Mouse (Mus musculus) C2C12 (cell line): ENCODE data around the gene Yju2. TPM values are rescaled to one million over a fixed set of nuclear protein-coding genes. Genes with fewer than 3 reads are reported as not detected.

Experiments
- H3K27me3 ChIP-seq: one replicate; pipeline ENCODE4 v1.6.1; 2011; ENCODE audit not compliant: control insufficient read depth, insufficient read depth, insufficient read length
- H3K36me3 ChIP-seq: one replicate; pipeline ENCODE4 v1.6.1; 2011; ENCODE audit not compliant: control insufficient read depth, insufficient read depth
- H3K4me3 ChIP-seq: one replicate; pipeline ENCODE4 v1.5.1; 2011; ENCODE audit warnings: mild to moderate bottlenecking, control low read depth; ENCODE audit not compliant: poor library complexity, insufficient read depth, severe bottlenecking
- H3K79me2 ChIP-seq: one replicate; pipeline ENCODE4 v1.6.1; 2011; ENCODE audit not compliant: control insufficient read depth, insufficient read depth
- H3K79me3 ChIP-seq: one replicate; pipeline ENCODE4 v1.6.1; 2011; ENCODE audit warnings: low read depth, control low read depth
- H3ac ChIP-seq: one replicate; pipeline ENCODE3; 2011; ENCODE audit warnings: low read depth; ENCODE audit not compliant: control insufficient read depth, insufficient read length
- CEBPB ChIP-seq: IDR thresholded peaks from one replicate; pipeline ENCODE4 v1.6.1; 2011; ENCODE audit warnings: low read depth, mild to moderate bottlenecking, control low read depth, moderate library complexity
- CTCF ChIP-seq: IDR thresholded peaks from one replicate; pipeline ENCODE4 v1.5.1; 2011; ENCODE audit not compliant: control insufficient read depth, insufficient read depth, insufficient read length
- FOSL1 ChIP-seq: IDR thresholded peaks from one replicate; pipeline ENCODE4 v1.8.0; 2011; ENCODE audit warnings: mild to moderate bottlenecking, low read length; ENCODE audit not compliant: poor library complexity, insufficient read depth, severe bottlenecking
- MAX ChIP-seq: IDR thresholded peaks from one replicate; pipeline ENCODE4 v1.6.1; 2011; ENCODE audit warnings: mild to moderate bottlenecking, control low read depth
- MYOD1 ChIP-seq: IDR thresholded peaks from one replicate; pipeline ENCODE4 v1.6.1; 2011; ENCODE audit warnings: low read depth; ENCODE audit not compliant: control insufficient read depth, insufficient read length
- MYOG ChIP-seq: IDR thresholded peaks from one replicate; pipeline ENCODE4 v1.6.1; 2011; ENCODE audit not compliant: control insufficient read depth, insufficient read length; ENCODE audit errors: extremely low read depth
- USF1 ChIP-seq: IDR thresholded peaks from one replicate; pipeline ENCODE4 v1.6.1; 2011; ENCODE audit warnings: low read depth, mild to moderate bottlenecking, control low read depth, moderate library complexity
- polyA plus RNA-seq: library from polyadenylated mRNA; unstranded; fragments of >200 nt; fragmentation: generic; extraction: Trizol; gene quantifications from one replicate; pipeline ENCODE4 v1.2.1, GENCODE M21; 2012; ENCODE audit warnings: missing spikeins

The Yju2 gene
- polyA plus RNA-seq, 1 experiment, result 15.1 TPM

DNA sequence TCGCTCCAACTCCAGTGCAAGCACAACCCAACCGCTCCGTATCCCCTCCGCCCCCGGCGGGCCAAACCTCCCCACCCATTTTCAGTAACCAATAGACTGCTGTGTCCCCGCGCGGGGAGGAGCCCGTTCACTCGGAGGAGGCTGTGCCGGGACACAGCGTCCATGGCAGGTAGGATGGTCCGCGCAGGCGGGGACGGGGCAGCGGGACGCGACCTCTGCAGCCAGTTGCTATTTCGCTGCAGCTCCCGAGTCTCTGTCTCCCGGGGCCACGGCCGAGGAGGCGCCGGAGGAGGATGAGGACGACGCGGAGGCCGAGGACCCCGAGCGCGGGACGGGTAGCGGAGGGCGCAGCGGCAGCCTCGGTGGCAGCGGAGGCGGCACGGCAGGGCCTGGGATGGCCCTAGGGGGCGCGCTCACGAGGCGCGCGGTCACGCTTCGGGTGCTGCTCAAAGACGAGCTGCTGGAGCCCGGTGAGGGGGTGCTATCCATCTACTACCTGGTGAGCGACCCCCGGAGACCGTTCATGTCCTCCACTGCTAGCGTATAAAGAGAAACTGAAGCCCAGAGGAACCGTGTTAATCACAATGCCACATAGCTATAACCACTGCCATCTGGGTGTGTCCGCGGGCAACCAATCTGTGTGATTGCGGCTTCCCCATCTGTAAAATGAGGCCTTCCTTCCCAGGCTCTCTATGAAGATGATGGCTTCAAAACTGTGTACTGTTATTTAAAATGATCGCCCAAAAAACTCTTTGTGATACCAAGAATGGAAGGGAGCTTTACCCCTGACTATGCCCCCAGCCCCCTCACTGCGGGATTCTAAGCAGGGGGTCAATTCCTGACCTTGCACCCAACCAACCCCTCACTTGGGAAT, 50.4 kb downstream of the Yju2 start:
- TF ChIP-seq MYOD1 (no peak), MAX (no peak), FOSL1 (no peak), MYOG (no peak), CTCF (peak; percentile 93)
- Histone ChIP-seq H3K27me3 (peaks cover 3% of the 10 kb centered on the region), H3K79me2 (peaks cover 19% of the 10 kb centered on the region), H3ac (peak overlapping the region; percentile 94), H3K4me3 (peak overlapping the region; percentile 69), H3K36me3 (peaks cover 11% of the 10 kb centered on the region), H3K79me3 (no peaks in the 10 kb centered on the region)

DNA sequence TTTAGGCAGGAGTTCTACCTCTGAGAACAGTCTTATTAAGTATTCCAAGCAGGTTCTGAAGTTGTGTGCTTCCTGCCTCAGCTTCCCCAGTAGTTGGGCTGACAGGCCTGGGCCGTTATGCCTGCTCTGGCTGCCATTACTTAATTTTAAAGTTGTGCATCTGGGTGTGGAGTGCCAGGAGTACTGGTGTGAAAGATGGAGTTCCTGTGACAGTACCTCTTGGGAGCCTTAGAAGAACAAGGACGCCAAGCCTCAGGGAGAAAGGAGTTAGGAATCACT, 51.0 kb downstream of the Yju2 start:
- Histone ChIP-seq H3K79me3 (no peaks in the 10 kb centered on the region), H3K79me2 (peaks cover 19% of the 10 kb centered on the region), H3ac (peak overlapping the region; percentile 12), H3K4me3 (peak overlapping the region; percentile 69), H3K36me3 (peaks cover 15% of the 10 kb centered on the region), H3K27me3 (peaks cover 3% of the 10 kb centered on the region)
- TF ChIP-seq MAX (no peak), MYOG (no peak), MYOD1 (no peak), FOSL1 (no peak), CTCF (no peak), USF1 (no peak), CEBPB (no peak)

DNA sequence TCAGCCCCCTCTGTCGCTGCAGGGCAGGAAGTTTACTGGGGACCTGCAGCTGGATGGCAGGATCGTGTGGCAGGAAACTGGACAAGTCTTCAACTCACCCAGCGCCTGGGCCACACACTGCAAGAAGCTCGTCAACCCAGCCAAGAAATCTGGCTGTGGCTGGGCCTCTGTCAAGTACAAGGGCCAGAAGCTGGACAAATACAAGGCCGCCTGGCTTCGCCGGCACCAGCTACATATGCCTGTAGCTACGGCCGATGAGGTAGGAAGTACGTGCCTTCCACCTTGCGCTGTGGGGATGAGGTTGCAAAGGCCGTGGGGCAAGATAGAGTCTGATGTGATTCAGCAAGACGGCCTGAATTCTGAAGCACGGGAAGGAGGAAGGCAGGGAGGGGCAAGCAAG, 51.4 kb downstream of the Yju2 start:
- peaks cover 16% of the 10 kb centered on the region for H3K36me3 ChIP-seq
- no peaks in the 10 kb centered on the region for H3K79me3 ChIP-seq
- H3K79me2 ChIP-seq, result peaks cover 19% of the 10 kb centered on the region
- H3K27me3 ChIP-seq, result no peaks in the 10 kb centered on the region
- no peak for TF ChIP-seq MYOD1
- no peak for TF ChIP-seq USF1
- TF ChIP-seq MAX, result no peak
- TF ChIP-seq CEBPB, result no peak
- no peak for TF ChIP-seq CTCF
- TF ChIP-seq FOSL1, result no peak
- TF ChIP-seq MYOG, result no peak
- peak overlapping the region; percentile 12 for H3ac ChIP-seq
- H3K4me3 ChIP-seq, result peak overlapping the region; percentile 69

DNA sequence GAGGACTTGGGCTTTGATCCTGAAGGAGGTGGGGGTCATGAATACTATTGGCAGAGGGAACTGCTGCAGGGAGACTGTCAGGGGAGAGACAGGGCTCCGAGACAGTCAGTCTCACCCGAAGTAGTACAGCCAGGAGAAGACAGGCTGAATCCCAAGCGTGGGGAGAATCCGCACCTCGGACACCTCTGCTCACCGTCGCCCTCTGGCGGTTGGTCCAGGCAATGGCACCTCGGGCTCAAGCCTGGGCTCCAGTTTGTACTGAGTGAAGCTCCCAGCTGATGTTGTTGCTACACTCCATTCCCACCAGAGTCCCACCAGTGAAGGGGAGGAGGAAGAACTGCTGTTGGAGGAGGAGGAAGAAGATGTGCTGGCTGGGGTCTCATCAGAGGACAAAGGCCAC, 51.8 kb downstream of the Yju2 start:
- no peaks in the 10 kb centered on the region for H3K27me3 ChIP-seq
- TF ChIP-seq FOSL1, result no peak
- no peak for TF ChIP-seq USF1
- TF ChIP-seq CEBPB, result no peak
- TF ChIP-seq CTCF, result peak; percentile 92
- peaks cover 20% of the 10 kb centered on the region for H3K36me3 ChIP-seq
- peaks cover 19% of the 10 kb centered on the region for H3K79me2 ChIP-seq
- H3K79me3 ChIP-seq, result no peaks in the 10 kb centered on the region
- peak overlapping the region; percentile 12 for H3ac ChIP-seq
- H3K4me3 ChIP-seq, result no peak overlapping the region

DNA sequence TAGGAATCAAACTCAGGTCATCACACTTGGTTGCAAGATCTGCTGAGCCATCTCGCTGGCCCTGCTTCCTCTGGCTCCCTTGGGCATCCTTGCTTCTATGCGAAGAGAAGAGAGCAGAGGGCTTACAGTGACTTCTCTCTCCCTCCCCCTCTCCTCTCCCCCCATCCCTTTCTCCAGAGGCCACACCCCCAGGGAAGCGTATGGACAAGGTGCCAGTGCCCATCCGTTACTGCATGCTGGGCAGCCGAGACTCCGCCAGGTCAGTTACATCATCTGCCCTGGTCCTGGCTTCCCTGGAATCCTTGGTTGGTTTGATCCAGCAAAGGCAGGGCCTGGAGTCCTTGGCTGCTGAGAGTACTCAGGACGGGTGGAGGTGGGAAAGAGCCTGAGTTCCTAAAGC, 52.5 kb downstream of the Yju2 start:
- H3K79me3 ChIP-seq, result no peaks in the 10 kb centered on the region
- no peak for TF ChIP-seq MYOD1
- TF ChIP-seq MYOG, result no peak
- TF ChIP-seq MAX, result no peak
- no peak for TF ChIP-seq CTCF
- TF ChIP-seq CEBPB, result no peak
- H3K36me3 ChIP-seq, result peaks cover 28% of the 10 kb centered on the region

DNA sequence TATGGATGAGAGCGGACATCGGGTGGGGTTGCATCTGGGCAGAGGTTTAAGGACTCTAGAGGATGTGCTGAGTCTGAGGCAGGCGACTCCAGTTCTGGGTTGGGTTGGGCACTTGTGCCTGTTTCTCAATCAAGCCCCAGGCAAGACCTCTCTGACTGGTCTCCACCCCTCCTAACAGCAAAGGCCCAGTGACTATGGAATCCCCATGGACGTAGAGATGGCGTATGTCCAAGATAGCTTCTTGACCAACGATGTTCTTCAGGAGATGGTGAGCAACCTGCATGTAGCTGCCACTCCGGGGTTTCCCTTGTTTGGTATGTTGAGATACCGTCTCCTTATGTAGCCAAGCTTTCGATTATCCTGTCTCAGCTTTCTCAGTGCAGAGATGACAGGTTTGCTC, 56.4 kb downstream of the Yju2 start:
- no peak for TF ChIP-seq MYOG
- TF ChIP-seq MYOD1, result no peak
- no peak for TF ChIP-seq CTCF
- no peak for TF ChIP-seq FOSL1
- no peak for TF ChIP-seq USF1
- TF ChIP-seq MAX, result no peak
- no peak for TF ChIP-seq CEBPB
- no peak overlapping the region for H3K4me3 ChIP-seq
- peaks cover 16% of the 10 kb centered on the region for H3K79me2 ChIP-seq
- H3K79me3 ChIP-seq, result no peaks in the 10 kb centered on the region
- no peaks in the 10 kb centered on the region for H3K27me3 ChIP-seq
- no peak overlapping the region for H3ac ChIP-seq
- peaks cover 64% of the 10 kb centered on the region for H3K36me3 ChIP-seq

More for the DNA sequence above, 52.5 kb downstream of the Yju2 start:
- H3K4me3 ChIP-seq, result no peak overlapping the region
- H3ac ChIP-seq, result no peak overlapping the region
- peaks cover 19% of the 10 kb centered on the region for H3K79me2 ChIP-seq
- no peaks in the 10 kb centered on the region for H3K27me3 ChIP-seq
